Mouse (Mus musculus): Measurements from ENCODE around the gene Dyrk3. TPM values are rescaled to one million over a fixed set of nuclear protein-coding genes. Genes with fewer than 3 reads are reported as not detected.
"Not testable (repeated sequence)": the region's sequence is repeated elsewhere in the genome, so short reads cannot be mapped to it uniquely, and the experiment has no call there.

Gene Dyrk3
- 0.47 and 0.52 TPM in 2 replicates for polyA plus RNA-seq (2012; rRNA removed)

- DNase-seq (ENCODE audit: low spot score): peak; percentile 77
These were observed at the start of gene Dyrk3 for GRCm38 (mm10) chr1:131138191-131139016. Gene Dyrk3, minus strand, starts transcription at chr1:131138340.

DNA sequence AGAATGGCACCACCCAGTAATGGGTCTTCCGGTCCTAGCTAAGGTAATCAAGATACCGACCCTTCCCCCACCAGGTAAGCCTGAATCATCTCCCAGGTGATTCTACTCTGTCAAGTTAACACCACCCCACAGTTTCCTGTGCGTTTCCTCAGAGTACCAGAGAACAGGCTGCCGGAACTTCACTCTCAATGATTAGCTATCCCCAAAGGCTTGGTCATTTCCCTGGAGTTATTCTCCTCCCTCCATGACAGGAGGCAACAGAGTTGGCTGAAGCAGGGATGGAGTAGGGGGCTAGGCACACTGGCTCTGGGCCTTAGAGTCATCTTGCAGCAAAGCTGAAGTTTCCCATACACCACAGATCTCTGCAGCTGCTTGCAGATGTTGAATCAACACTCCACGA lies 49.7 kb upstream of the Dyrk3 start:
- no peak for DNase-seq (ENCODE audit: low spot score)

DNA sequence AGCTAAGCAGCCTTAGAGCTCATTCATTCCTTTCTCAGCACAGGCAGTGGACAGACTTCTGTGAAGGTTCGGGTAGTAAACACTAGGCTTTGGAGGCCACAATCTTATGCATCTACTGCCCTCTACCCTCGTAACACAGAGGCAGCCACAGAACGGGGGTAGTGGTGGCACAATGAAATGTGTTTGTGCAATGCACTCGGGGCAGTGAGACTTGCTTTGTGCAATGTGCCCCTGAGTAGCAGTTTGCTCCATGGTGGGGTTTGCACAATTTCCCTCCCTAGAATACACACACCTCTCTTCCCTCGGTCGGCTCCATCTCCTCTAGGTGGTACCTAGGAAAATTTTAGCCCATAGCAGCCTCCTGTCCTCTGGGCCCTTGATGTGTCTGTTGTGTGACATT lies 48.9 kb upstream of the Dyrk3 start:
- DNase-seq (ENCODE audit: low spot score): no peak

GRCm38 (mm10) chr1:131185821-131186506 lies 47.8 kb upstream of the Dyrk3 start:
- no peak for DNase-seq (ENCODE audit: low spot score)

- DNase-seq (ENCODE audit: low spot score): no peak
These were observed 47.0 kb upstream of the Dyrk3 start for GRCm38 (mm10) chr1:131184956-131185660.

GRCm38 (mm10) chr1:131184253-131184955 lies 46.3 kb upstream of the Dyrk3 start:
- DNase-seq (ENCODE audit: low spot score): no peak

- DNase-seq (ENCODE audit: low spot score): no peak
These were observed 45.1 kb upstream of the Dyrk3 start for GRCm38 (mm10) chr1:131183201-131183600.

DNA sequence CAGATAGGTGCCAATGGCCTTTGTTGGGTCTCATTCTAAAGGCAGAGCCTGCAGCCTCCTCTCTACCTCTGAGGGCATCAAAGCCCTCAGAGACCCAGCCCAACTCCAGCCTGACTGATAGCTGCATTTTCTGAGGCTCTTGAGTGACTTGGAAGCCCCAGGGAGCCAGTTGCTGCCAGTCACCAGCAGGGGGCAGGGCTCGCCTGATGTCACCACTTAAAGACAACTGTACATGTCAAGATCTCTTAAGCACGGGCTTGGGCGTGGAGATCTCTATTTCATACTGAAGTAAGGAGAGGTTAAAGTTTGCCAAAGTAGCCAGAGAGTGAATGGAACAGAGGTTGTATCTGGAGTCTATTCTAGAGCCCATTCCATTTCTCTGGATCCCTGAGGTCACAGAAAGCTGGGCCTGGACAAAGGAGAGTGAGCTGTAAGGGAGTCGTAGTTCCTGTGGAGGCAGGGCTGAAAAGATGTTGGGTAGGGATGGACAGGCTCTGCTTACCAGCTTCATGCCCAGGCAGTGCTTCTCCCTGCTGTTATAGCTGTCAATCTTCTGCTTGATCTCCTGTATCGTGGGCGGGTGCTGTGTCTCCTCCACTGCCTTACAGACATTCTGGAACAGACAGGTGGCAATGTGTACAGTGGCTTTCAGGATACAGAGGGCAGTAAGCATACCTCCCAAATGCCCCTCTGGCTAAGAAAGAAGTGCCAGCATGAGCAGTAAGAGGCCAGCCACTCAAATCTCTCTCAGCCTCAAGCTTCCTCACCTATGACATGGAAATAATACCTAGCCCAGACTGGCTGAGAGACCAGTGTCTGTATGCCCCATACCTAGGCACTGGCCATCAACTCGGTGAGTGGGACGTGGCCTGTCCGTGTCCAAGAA lies 43.7 kb upstream of the Dyrk3 start:
- peak; percentile 67 for DNase-seq (ENCODE audit: low spot score)

GRCm38 (mm10) chr1:131180386-131180785 lies 42.2 kb upstream of the Dyrk3 start:
- DNase-seq (ENCODE audit: low spot score): no peak

DNA sequence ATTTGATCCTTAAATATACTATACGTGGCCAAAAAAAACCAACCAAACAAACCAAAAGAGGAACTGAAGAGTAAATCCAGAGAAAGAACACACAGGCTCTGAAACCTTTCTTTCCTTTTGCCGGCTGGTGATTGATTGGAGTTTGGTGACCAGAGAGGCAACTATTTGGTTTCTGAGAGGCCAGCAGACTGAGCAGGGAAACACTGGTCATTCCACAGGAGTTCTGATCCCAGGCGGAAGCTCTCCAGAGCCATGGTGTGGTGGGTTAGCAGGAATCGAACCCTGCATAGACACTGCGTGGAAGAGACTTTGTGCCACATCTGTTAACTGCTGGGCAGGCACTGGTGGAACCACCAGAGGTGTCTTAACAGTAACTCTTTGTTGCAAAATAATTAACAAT lies 39.9 kb upstream of the Dyrk3 start:
- DNase-seq (ENCODE audit: low spot score): no peak

- no peak for DNase-seq (ENCODE audit: low spot score)
These were observed 39.1 kb upstream of the Dyrk3 start for GRCm38 (mm10) chr1:131177249-131177648.

GRCm38 (mm10) chr1:131175819-131176218 lies 37.7 kb upstream of the Dyrk3 start:
- no peak for DNase-seq (ENCODE audit: low spot score)

DNA sequence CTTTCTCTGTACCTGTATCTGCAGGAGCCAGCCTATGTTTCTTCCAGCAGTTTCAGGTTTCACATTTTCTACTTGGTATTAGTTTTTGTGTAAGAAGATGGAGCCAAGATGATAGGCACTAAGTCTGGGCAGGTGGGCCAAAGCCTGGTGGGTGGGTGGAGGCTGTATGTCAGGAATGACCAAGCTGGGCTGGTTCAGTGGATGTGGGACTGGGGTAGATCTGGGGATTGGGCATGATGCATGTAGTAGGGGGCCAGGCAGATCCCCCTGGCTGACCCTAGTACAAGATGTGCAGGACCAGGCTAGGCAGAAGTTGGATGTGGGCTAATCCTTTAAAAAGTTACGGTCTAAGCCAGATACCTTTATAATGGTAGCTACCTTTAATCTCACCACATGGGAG lies 37.0 kb upstream of the Dyrk3 start:
- DNase-seq (ENCODE audit: low spot score): no peak

- DNase-seq (ENCODE audit: low spot score): no peak
These were observed 36.2 kb upstream of the Dyrk3 start for GRCm38 (mm10) chr1:131174299-131174861.

DNA sequence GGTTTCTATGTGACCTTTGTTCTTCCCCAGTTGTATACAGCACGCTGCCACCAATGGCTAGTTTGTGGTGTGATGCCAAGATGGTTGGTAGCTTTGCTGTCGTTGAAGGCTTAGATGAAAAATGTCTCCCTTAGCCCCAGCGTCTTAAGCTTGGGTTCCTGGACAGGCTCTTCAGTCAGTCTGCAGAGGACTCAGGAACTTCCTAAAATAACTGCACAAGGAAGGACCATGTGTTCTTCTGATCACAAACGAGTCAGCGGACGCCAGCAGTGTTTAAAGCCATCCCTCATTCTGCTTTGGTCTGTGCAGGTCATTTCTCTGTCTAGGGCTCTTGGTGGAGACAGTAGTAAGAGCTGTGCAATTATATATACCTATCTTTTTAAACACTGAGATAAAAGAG lies 35.7 kb upstream of the Dyrk3 start:
- DNase-seq (ENCODE audit: low spot score): no peak

DNA sequence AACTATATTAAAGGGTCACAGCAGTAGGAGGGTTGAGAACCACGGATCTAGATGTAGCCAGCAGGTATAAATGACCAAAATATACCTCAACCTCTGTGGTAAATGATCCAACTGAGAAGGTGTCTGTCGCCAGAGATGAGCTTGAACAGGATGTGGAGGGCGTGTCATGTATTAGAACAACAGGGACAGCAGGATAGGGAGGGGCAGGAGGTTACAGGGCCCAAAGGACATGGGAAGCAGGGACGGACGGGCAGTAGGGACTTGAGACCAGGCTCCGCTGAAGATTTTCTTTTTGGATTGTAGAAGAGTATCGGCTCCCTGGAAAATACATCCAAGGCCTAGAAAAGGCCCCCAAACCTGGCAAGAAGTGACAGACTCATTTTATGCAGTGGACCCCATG lies 34.9 kb upstream of the Dyrk3 start:
- DNase-seq (ENCODE audit: low spot score): no peak

- no peak for DNase-seq (ENCODE audit: low spot score)
These were observed 29.5 kb upstream of the Dyrk3 start for GRCm38 (mm10) chr1:131167612-131168011.

DNA sequence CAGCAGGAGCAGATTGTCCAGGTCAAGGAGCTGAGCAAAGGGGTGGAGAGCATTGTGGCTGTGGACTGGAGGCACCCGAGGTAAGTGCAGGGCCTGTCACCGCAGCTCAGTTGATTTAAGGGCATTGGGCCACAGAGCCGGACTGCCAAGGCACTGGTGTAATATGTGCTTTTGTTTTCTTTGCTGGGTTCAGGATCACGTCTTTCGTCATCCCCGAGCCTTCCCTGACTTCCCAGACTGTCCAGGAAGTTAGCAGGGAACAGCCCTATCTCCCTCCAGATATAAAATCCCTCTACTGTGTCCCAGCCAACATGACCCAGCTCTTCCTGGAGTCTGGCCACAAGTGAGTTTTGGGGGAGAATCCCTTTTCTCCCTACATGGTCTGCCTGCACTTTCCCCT lies 26.3 kb upstream of the Dyrk3 start:
- no peak for DNase-seq (ENCODE audit: low spot score)

- no peak for DNase-seq (ENCODE audit: low spot score)
These were observed 23.0 kb upstream of the Dyrk3 start for GRCm38 (mm10) chr1:131161091-131161490.

GRCm38 (mm10) chr1:131159573-131160327 lies 21.6 kb upstream of the Dyrk3 start:
- not testable (repeated sequence) for DNase-seq (ENCODE audit: low spot score)

All from urinary bladder, adult 2 months (tissue).